Mouse (Mus musculus) forelimb bud, embryonic 11.5 days (tissue): ENCODE measurements around the gene Slc5a10.

Experiments
- DNase-seq: peaks from one replicate; pipeline ENCODE4 v3.0.0-alpha.2; 2012; ENCODE audit warnings: low read depth, low spot score

Gene Slc5a10

DNA sequence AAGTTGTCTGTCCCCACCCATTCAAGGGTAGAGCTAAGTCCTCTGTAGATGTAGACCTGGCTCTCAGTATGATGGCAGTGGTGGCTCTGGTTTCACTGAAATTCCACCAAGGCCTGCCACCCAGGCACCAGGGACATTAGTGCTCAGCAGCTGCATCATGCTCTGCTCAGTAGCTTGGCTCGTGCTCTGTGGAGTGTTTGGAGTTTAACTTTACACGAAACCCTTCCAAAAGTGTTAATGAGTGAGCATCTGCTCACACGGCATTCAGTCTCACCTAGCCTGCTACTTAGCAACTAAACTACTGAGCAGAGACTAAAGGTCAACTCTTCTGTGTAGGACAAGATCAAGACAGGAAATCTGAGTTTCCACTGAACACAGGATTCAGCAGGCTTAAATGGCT lies at the start of gene Slc5a10:
Gene Slc5a10 (minus strand): TSS at position 191 of the 400 bp plus-strand sequence.
- DNase-seq, result no peak

DNA sequence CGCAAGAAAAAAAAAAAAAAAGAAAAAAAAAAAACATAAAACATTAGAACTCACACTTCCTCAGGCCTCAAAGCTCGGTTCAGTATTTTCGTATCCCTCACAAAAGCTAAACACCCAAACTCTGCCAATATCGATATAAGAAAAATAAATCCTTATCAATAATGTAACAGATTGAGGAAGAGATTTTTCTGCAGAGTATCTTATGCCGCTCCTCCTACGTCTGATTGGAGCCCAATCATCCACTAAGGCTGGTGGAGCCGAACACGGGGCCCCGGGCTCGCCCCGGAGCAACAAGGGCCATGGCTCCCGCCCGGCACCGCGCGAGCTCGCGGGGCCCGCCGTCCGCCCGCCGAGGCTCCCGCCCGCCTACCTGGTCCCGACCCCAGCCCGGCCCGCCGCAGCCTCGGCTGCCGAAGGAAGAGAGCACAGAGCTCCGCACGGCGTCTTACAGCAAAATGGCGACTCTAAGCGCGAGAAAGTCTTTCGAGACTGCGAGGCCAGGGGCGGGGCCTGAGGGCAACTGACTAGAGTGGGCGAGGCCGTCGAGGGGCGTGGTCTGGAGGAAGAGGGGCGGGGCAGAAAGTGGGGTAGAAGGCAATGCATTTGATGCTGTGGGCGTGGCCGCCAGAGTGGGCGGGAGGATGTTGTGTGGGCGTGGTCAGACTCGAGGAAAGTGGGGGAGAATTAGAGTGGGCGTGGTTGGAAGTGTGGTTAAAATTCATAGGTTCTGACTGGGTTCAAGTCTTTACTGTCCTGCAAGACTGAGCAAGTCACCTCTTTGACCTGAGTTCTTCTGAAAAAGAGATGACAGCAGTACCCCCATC lies 41.2 kb upstream of the Slc5a10 start, which contains the start of gene Prpsap2:
Gene Prpsap2 (minus strand): TSS at position 505 of the 824 bp plus-strand sequence.
- DNase-seq, result peak; percentile 96

DNA sequence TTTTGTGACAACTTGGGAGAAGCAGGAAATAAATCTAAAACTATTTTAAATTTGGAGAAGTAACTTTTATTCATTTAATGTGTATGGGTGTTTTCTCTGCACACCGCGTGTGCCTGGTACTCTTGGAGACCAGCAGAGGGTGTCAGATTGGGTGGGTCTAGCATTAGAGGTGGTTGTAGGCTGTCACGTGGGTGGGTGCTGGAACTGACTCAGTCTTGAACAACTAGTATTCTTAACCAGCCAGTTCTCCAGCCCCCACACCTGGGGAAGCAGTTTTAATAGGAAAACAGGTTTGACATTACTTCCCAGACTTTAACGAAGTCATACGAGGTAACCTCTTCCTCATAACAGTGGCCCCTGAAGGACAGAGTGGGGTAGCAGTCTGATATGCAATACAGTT lies 39.9 kb upstream of the Slc5a10 start:
- DNase-seq, result no peak

DNA sequence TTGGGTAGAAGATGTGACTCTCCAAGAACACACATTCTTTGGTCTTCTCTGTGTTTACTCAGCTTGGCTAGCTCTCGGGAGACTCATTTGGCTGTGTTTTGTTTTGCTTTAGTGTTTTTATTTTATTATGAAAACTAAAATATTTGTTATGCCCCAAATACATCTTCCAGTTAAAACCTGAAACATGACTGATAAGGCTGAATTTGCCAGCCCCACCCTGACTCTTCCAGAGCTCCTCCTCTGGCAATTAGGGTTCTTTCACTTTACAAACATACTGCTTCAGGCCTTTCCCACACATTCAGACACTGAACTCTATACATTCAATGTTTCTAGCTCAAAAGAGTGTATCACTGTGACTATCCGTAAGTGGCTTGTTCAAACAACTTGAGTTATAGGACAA lies 36.5 kb upstream of the Slc5a10 start:
- DNase-seq, result no peak

DNA sequence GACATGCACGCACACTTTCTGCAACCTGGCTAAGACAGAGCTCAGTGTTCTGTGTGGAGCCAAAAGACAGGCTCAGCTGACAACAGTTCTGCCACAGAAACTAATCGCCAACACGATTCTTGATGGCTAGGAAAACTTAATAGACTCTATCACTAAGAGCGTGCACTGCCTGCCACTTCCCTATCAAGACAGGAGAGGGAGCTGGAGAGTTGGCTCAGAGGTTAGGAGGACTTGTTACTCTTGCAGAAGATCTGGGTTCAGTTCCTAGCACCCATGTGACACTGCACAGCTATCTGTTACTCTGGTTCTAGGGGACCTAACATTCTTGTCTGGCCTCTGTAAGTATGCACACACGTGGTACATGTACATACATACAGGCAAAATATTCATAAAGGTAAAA lies 31.0 kb upstream of the Slc5a10 start:
- DNase-seq, result no peak

DNA sequence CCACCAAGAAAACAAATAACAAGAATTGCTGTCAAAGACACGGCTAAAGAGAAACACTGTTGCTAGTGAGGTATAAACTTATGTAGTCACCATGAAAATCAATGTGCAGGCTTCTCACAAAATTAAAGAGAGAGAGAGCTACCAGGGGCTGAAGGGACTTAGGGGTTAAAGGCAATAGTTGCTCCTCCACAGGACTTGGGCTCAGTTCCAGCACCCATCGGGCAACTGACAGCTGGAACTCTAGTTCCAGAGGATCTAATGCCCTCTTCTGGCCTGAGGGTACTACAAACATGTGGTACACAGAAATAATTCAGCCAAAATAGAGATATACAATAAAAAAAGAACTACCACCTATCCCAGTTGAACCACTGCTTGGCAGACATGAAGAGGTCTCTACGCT lies 26.5 kb upstream of the Slc5a10 start:
- DNase-seq, result no peak

DNA sequence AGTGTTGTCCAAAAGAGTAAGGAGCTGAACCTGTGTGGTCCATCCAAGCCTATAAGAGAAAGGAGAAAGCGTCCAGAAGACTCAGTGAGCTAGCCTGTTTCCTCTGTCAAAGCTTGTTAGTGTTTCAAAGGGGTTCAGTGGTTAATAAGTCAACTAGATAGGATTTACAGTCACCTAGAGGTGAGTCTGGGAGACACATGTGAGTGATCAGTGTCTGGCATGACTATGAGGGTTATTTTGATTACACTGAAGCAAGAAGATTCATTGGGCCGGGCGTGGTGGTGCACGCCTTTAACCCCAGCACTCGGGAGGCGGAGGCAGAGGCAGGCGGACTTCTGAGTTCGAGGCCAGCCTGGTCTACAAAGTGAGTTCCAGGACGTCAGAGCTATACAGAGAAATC lies 25.2 kb upstream of the Slc5a10 start:
- no peak for DNase-seq

DNA sequence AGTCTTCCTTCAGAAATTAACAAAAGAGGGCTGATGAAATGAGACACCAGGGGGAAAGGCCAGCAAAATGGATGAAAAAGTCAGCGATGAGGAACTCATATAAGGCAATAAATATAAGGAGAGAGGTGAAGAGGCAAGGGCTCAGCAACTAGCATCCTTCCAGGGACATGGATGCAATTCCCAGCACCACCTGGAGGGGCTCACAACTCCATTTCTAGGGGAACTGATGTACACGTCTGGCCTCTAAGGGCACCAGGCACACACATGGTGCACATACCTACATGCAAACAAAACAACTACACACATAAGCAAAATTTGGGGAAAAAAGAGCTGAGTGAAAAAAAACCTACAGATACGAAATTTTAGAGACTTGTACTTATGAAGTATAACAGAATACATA lies 23.8 kb upstream of the Slc5a10 start:
- no peak for DNase-seq

DNA sequence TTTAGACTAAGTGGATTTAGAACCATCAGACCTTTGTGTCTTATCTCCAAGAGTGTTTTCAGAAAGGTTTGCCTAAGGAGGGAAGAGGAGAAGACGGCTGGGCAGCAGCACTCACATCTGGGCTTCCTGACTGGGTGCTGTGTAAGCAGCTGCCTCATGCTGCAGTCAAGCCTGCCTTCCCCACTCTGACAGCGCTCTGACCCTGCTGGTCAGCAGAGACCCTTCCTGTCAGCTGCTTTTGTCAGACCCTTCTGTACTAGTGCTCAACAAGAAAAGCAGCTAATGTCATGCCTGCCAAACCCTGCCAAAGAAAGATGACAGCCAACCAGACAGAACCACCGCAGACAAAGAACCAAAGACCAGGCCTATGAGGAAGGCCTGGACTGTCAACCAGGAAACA lies 23.1 kb upstream of the Slc5a10 start:
- no peak for DNase-seq

DNA sequence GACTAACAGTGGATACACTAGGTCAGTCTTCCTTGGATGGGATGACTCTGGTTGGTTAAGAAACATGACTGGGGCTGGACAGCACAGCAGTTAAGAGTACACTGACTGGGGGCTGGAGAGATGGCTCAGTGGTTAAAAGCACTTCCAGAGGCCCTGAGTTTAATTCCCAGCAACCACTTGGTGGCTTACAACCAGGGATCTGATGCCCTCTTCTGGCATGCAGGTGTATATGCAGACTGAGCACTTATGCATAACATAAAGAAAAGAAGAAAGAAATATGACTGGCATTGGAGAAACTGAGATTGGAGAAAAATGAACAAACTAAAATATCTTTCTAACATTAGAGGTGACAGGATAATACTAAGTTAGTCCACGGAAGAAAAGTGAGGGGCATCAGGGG lies 19.9 kb upstream of the Slc5a10 start:
- DNase-seq, result no peak

DNA sequence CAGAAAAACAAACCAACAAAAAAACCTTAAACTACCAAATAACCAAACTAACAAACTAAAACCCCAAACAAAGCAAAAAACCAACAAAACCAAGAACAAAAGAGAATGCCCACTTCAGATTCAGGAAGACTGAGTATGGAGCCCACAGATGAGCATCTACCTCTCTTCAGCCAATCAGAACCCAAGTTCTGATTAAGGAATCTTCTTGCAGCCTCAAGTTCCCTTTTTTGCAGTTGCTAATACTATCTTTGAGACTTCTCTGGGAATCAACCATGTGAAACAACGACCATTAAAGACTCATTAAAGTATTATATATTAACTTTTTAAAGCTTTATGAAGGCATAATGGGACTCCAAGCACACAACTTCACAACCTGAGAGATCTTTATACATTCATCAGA lies 16.7 kb upstream of the Slc5a10 start:
- DNase-seq, result no peak

DNA sequence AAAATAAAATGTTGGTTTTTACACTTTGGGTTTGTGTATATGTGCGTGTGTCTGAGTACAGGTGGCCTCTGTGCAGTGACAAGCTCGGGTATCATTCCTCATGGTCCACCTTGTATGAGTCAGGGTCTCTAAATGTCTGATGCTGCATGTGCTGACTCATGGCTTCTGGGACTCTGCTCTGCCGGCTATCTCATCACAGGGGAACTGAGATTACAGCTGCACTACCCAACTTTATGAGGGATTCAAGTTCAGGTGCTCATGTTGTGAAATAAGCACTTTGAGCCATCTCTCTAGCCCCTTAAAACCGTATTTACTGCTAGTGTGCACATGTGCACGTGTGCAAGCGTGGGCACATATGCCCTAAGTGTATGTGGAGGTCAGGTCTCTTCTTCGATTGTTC lies 12.0 kb upstream of the Slc5a10 start:
- no peak for DNase-seq

DNA sequence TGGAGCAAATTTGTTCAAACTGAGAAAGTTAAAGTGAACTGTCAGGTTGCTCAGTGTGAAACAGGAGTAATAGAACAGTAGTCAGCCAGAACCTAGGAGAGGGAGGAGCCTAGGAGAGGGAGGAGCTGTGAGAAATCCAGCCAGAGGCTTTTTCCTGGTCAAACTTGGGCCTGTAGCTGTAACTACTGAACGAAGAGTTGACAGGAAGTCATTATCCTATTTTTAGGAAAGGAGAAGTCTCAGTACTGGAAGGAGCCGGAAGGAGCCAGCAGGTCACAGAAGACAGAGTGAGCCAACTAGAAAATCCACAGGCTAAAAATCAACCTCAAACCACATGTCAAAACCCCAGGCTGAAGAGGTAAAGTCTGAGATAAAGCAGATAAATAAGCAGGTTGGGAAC lies 7.4 kb upstream of the Slc5a10 start:
- DNase-seq, result no peak

DNA sequence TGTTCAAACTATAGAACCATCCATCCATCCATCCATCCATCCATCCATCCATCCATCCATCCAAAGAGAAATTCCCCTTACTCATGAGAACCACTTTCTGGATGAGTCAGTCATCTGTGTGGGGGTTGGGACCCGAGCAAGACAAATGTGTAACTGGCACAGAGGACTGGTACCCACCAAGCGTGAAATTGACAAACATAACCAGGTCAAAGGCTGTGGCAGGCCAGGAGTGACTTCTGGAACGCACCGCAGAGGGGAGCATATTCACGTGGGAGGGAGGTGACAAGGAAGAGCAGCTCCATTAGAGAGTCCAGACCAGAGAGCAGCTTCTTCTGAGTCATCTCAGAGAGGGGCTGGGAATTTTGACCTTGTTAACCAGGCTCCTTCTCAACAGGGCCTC lies 1.5 kb upstream of the Slc5a10 start:
- DNase-seq, result no peak

DNA sequence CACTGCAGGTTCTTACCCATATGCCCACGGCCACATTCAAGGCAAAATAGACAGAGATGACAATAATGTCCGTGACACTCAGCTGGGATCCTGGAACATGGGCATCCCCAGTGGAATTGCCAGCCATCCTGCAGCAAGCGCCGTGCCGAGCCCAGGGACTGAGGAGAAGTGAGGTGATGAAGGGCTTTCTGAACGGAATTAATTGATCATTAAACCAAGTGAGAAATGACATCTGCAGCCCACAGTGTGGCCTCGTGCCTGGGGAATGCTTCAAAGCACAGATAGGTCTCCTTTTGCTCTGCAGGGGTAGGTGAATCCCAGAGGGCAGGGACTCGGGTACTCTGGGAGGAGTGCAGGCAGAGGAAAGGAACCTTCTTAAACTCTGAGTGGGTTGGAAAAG lies 800 bp downstream of the Slc5a10 start:
- no peak for DNase-seq

DNA sequence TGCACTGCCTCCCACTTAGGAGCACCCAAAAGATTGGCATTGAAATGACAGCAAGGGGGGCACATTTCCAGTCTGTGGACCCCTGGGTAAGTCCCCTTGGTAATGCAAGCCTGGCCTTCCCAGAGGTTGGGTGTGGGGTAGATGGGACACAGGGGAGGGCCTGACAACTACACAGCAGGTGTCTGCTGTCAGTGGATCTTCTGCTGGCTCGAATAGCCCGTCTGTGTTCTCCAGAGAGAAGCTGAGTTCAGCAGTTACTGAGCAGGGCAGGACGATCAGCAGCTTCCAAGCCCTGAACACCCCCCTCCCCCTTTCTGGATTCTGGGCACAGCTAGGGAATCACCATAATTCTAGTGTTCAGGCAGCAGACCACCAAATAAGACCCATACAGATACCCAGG lies 1.2 kb downstream of the Slc5a10 start:
- DNase-seq, result no peak

DNA sequence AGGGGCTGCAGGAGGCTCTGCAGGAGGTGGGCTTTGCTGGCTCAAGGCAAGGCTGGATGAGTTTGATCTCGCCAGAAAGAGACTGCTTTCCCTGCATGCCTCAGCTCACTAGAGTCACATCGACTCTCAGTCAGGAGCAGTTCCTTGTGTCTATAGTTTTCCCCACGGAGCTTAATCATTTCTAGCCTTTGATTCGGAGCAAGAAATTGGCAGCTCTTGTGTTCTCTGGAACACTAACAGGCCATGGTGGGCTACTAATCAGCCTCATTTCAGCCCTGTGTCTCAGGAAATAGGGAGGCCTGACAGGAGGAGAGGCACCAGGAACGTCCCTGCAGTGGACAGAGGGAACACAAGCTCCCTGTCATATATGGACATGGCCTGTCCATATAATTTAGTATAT lies 2.6 kb downstream of the Slc5a10 start:
- no peak for DNase-seq

DNA sequence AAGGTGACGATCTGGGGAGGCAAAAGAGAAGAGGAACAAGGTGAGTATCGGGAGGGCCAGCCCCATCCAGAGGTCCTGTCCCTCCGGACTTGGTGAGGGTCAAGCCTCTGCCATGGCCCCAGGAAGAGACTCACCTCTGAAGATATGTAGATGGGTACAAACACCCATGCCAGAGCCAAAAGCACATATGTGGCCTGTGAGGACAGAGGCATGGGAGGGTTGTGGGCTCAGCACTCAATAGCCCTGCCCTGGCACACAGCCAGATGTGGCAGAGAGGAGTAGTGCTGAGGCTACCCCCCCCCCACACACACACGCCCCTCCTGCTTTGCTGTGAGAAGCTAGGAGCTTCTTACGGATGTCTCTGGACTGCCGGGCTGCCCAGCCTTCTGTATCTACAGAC lies 5.5 kb downstream of the Slc5a10 start:
- no peak for DNase-seq

DNA sequence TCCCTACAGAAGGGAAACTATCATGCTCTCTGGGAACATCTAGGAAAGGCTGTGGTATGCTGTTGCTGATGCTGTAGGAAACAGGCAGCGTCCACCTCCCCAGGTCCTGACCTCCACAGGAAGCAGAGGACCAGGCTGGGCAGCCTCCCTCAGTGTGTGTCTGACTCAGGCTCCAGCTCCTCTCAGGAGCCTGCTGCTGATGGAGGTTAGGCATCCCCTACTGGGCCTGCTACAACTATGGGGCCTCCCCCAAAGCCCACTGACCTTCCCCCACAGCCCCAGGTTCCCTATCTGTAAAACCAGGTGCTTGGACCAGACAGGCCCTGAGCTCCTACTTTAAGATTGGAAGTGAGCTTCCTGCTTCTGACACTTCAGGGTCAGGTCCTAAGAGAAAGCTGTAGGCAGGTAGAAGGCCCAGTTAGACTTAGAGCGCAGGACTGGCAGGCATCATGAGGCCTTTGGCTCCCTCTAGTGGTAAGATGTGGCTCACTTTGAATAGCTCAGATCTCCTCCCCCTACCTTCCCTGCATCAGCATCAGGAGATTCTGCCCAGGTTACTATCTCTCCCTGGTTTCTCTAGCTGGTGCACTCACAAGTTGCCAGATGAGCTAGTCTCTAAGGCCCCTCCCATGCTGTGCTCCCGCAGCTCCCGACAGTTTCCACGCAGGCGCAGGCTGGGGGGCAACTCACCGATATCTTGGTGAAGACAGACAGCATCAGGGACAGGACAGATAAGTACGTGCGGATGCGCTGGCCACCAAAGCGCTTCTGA lies 6.1 kb downstream of the Slc5a10 start:
- DNase-seq, result peak; percentile 87

DNA sequence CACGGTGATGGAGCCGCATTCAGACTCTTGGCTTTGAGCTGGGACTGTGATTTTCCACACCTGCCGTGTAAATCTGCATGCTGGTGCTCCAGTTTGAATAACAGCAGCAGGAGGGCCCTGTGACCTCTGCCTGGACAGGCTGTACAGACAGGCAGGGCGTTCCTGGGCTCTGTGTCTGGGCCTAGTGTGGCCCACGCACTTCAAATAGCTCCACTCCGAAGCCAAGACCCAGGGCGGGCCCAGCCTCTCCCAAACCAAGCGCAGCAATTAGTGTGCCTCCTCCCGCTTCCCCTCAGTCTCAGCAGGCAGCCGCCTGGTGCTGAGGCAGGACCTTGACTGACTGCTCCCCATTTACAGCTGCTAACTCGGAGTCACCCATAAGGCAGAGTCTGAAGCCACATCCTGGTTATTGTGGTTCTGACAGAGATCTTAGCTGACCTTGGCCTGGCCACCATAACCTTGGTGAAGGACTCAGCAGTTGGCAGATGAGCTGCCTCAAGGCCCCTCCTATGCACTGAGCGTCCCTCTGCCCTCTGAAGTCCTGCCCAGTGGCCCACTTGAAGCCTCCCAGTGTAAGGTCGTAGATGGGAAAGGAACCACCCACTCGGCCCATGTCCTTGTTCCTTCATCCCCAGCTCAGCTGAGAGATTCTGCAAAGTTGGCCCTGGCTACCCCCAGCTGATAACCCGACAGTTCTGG lies 7.3 kb downstream of the Slc5a10 start:
- DNase-seq, result no peak

DNA sequence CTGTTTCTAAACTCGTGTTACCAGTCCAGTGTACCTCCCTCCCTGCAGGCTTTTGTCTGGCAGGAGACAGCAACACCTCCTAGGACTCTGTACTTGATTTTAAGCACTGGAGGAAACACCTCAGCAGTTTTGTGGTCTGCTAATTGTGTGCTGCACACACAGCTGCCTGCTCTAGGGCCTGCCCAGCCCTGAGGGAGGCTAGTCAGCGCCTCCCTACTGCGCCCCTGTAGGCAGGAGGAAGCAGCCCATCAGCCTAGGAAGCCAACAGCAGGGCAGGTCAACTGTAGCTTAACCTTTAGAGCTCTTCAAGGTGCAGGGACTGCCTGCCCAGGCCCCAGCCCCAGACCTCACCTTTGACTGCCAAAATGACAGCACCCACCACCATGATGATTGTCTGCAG lies 11.7 kb downstream of the Slc5a10 start:
- DNase-seq, result no peak

DNA sequence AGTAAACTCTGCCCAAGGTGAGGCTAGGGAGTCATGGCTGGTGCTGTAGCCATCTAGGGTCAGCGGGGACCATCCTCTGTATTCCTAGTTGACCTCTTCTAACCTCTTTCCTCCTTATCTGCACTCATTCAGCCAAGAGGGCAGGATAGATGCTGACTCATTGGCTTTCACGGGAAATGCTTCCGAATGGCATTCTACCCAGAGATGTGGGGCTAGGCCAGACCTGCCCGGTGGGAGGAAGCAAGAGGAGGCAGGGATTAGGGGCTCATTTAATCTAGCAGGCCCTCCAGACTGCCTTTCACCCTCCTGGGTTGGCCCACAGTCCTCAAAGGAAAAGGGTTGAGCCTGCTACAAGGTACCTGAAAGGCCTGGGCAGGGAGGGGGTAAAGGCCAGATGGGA lies 14.4 kb downstream of the Slc5a10 start:
- no peak for DNase-seq
